Mouse (Mus musculus) left cerebral cortex, postnatal 4 days (tissue): Measurements from ENCODE around the gene Chpf. TPM values are rescaled to one million over a fixed set of nuclear protein-coding genes. Genes with fewer than 3 reads are reported as not detected.

Experiments used
- DNase-seq: peaks from one replicate; pipeline ENCODE4 v3.0.0-alpha.2; 2022
- intact Hi-C: fragments of 180-260 bp; cut with DNase I; formaldehyde crosslinking; loops from one replicate; pipeline ENCODE4 v1.15.1; 2025
- total RNA-seq, 2 experiments: library from RNA; stranded (reverse); gene quantifications; 2 replicates each; pipeline ENCODE4 v1.2.3; 2021

The Chpf gene
- total RNA-seq, 2 experiments from 2014 or later = 61.3 to 67.7 TPM

DNA sequence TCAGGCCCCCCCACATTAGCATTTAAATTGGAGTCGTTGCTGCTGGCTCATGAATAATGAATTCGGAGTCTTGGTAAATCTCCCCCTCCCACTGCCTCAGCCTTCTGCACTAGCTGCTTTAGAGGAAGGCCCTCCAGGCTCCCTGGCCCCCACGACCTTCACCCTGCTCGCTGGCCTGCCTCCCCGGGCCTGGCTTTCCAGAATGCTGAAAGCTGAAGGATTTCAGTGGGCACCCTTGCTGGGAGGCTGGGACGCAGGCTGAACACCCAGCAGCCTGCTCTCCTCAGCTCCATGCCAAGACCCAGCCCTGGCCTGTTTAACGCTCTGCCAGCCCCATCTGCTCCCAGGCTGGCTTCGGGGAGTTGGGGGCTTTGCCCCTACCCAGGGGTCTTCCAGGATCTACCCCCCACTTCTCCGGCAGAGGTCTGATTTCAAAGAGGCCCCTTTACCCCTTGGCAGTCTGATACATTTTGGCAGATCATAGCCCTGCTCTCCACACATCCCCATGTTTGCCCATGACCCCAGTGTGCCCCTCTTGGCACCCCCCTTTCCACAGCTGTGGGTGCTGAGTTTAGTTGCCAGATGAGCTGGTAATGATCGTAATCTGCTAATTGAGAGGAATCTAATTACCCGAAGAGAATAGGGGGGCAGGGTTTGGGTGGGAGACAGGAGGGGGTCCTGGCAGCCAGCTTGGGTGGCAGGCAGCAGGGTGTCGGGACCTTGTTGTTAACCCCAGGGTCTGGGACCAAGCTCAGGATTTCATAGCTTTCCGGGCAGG, 35.7 kb downstream of the Chpf start:
- peak; percentile 83 for DNase-seq
- intact Hi-C loops = no loop called here

DNA sequence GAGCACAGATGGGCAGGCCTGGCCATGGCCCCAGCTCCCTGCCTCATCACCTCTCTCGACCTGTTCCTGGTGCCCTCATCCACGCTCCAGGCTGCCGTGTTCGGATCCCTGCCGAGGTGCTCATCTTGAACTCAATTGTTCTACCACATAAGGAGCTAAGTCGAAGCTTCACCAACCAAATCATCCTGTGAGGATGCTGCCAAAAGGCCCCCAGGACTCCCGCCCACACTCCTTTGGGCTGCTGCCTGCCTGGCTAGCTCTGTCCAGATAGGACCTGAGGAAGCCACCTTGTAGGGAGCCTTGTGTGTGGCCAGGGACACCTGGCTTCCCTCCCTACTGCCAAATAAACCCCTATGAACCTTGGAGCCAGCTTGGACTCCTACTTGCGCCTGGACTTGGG, 36.3 kb downstream of the Chpf start:
- intact Hi-C loops = no loop called here
- peak; percentile 75 for DNase-seq

DNA sequence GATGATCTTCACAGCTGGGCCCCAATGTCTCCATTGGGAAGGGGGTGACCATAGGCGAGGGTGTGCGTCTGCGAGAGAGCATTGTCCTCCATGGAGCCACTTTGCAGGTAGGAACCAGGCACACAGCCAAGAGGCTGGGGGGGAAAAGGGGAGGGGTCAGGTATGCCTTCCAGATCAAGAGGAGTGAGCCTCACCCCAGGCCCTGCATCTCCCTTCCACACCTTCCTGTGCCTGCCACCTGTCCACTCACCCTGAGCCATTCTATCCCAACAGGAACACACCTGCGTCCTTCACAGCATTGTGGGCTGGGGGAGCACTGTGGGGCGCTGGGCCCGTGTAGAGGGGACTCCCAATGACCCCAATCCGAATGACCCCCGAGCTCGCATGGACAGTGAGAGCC, 36.9 kb downstream of the Chpf start:
- intact Hi-C loops = no loop called here
- no peak for DNase-seq

DNA sequence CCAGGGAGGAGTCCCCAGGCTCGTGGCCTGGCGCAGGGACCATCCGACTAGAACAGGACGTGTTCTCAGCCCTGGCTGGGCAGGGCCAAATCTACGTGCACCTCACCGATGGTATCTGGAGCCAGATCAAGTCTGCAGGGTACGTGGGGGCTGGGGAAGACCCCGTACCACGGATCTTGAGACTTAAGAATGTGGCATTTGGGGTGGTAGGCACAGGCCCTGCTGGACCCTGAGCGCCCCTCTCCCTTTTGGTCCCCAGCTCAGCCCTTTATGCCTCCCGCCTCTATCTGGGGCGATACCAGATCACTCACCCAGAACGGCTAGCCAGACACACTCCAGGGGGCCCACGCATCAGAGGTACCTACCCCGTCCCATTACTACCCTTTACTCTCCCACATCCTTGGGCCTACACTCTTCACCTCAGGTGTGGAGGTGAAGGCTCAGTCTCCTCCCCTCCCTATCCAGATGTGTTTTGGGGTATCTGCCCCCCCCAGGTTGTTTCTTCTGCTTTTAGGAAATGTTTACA, 37.6 kb downstream of the Chpf start:
- intact Hi-C loops = no loop called here
- no peak for DNase-seq

DNA sequence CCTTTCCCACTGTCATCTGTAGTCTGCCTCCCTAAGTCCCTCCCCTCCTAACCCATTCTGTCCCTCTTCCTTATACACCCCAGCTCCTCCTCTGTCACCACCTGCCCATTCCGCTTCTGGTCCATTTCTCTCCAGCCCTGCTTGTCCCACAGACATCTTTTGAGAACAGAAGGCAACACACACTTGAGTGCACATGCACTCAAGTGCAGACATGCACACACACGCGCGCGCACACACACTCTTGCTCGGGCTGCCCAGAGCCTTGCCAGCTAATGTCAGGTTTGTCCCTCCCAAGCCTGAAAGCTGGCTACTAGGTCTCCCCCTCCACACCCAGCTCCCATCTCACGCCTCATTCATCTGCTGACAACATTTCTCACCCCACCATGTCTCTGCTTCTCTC, 38.4 kb downstream of the Chpf start:
- DNase-seq = peak; percentile 66
- intact Hi-C loops = no loop called here

DNA sequence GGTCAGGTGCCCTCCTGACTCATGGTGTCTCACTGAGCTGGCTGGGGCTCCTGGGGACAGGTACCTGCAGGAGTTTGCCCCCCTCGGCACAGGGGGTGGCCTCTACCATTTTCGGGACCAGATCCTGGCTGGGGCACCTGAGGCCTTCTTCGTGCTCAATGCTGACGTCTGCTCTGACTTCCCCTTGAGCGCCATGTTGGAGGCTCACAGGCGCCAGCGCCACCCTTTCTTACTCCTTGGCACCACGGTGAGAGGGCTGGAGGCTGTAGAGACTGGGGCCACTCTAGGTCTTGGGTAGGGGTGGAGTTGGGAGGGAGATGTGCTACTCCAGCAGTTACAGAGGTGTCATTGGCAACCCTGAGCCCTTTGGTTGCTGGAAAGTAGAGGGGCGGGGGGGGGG, 40.3 kb downstream of the Chpf start:
- intact Hi-C loops = no loop called here
- DNase-seq = no peak

DNA sequence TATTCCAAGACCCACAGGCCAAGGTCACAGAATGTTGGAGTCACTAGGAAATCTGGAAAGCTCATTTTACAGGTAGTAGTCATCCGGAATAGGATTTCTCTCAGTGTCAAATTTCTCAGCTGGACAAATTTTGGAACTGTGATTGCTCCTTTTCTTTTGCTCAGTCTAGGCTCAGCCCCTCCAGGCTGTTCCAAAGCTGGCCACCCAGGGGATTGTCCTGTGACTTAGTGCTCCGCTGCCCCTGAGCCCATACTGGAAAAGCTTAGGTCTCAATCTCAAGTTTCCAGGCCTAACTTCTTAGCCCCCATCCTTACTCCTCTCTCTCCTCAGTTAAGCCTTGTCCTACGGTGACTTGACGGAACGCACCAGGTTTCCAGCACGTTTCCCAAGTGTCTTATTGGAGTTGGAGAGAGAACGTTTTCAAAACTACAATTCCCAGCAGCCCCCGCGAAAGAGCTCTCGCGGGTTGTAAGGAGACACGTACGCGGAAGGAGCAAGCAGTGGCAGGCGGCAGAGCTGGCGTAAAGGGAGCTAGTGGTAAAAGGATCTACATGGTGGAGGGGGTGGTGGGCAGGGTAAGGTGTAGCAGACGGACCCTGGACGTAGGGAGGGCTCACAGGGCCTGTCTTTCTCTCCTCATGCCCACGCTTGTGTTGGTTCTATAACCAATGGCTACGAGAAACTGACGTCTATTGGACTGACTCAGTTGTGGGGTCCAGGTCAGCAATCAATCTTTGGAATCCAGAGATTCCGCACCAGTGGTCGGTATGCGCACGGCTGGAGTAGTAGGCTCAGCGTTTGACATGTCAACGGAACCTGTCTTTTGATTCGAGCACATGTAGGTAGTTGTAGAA, 43.4 kb downstream of the Chpf start, which contains the start of gene Gmppa:
TSS of gene Gmppa (plus strand) at position 456 of the 854 bp plus-strand sequence.
- intact Hi-C loops = no loop called here
- peak; percentile 79 for DNase-seq

DNA sequence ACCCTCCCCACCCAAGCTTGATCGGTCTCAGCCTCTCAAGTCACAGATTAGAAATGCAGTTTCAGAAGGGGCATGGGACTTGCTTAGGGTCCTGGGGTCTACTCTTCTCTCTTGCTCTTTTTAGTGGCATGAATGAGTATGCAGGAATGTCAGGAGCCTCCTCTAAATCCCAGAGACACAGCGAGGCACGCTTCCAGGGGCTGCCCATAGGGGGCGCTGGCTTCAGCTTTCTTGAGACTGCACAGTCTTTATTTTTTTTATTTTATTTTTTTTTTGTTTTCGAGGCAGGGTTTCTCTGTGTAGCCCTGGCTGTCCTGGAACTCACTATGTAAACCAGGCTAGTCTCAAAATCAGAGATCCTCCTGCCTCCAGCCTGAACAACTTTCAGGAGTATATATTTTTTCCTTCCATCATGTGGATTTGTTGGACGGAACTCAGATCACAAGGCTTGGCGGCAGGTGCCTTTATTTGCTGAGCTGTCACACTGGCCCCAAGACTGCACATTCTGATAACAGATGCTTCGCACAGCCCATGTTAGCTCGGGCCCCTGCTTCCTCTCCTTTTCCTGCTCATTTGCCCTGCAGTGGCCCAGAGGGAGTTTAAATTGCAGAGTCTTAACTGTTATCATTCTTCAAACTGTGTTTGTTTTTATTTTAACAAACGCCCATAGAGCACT, 53.2 kb downstream of the Chpf start:
- intact Hi-C loops = no loop called here
- no peak for DNase-seq

Other genes starting within 250 kb of the Chpf start
- not detected for gene A630095N17Rik, start 247.2 kb downstream of the Chpf start, total RNA-seq
- gene Dnajb2, start 242.9 kb downstream of the Chpf start, total RNA-seq = 10 to 100 TPM; 54.7 to 61.3 TPM
- 100 to 1,000 TPM; 101 to 122 TPM for gene Ptprn, start 214.8 kb downstream of the Chpf start, total RNA-seq
- 10 to 100 TPM; 29.3 to 58.0 TPM for gene Resp18, start 200.9 kb downstream of the Chpf start, total RNA-seq
- gene Dnpep, start 161.3 kb downstream of the Chpf start, total RNA-seq = 10 to 100 TPM; 87.9 to 96.9 TPM
- 1 to 10 TPM; 1.6 to 2.5 TPM for gene Des, start 119.0 kb downstream of the Chpf start, total RNA-seq
- gene Speg, start 104.0 kb downstream of the Chpf start, total RNA-seq = 100 to 1,000 TPM; 131 to 143 TPM
- 10 to 100 TPM; 47.9 to 60.5 TPM for gene Gmppa, start 43.4 kb downstream of the Chpf start, total RNA-seq
- gene Asic4, start 28.9 kb downstream of the Chpf start, total RNA-seq = 10 to 100 TPM in 1 of 2 experiments, 1 to 10 TPM in 1; 8.6 to 10.2 TPM
- gene Tmem198, start 225 bp upstream of the Chpf start, total RNA-seq = 10 to 100 TPM; 41.8 to 43.5 TPM
- 10 to 100 TPM; 39.3 to 46.6 TPM for gene Obsl1, start 27.1 kb upstream of the Chpf start, total RNA-seq
- 10 to 100 TPM; 42.4 to 42.8 TPM for gene Inha, start 27.8 kb upstream of the Chpf start, total RNA-seq
- 10 to 100 TPM; 28.0 to 33.7 TPM for gene Stk11ip, start 42.2 kb upstream of the Chpf start, total RNA-seq
- 100 to 1,000 TPM; 143 to 144 TPM for gene Slc4a3, start 67.0 kb upstream of the Chpf start, total RNA-seq